Mouse (Mus musculus) neural tube, embryonic 11.5 days (tissue): ENCODE measurements around the gene Gm20431. TPM values are rescaled to one million over a fixed set of nuclear protein-coding genes. Genes with fewer than 3 reads are reported as not detected.

ENCODE experiments used
- ATAC-seq: fragments of 200-750 bp; cut with Nextera tagmentation; 2 replicates; pipeline ENCODE4 v1.8.0; 2017; ENCODE audit warnings: moderate number of reproducible peaks, mild to moderate bottlenecking, moderate TSS enrichment, moderate library complexity; ENCODE audit not compliant: insufficient read depth, low FRiP score, low TSS enrichment
- DNase-seq: peaks from one replicate; pipeline ENCODE4 v3.0.0-alpha.2; 2015; ENCODE audit warnings: low spot score
- H3K27ac ChIP-seq: fragments of 300-500 bp; sonication (generic); 2 replicates; pipeline ENCODE4 v1.5.1; 2014; ENCODE audit warnings: low read depth, mild to moderate bottlenecking, low read length
- H3K27me3 ChIP-seq: fragments of 300-500 bp; sonication (generic); 2 replicates; pipeline ENCODE4 v1.6.1; 2014; ENCODE audit warnings: mild to moderate bottlenecking, low read length, mixed read lengths; ENCODE audit not compliant: control insufficient read depth, insufficient read depth
- H3K36me3 ChIP-seq: fragments of 300-500 bp; sonication (generic); 2 replicates; pipeline ENCODE4 v1.6.1; 2014; ENCODE audit warnings: mild to moderate bottlenecking, low read length, moderate library complexity, mixed read lengths; ENCODE audit not compliant: control insufficient read depth, insufficient read depth
- H3K4me1 ChIP-seq: fragments of 300-500 bp; sonication (generic); 2 replicates; pipeline ENCODE4 v1.6.1; 2014; ENCODE audit warnings: low read length, mixed read lengths; ENCODE audit not compliant: control insufficient read depth, insufficient read depth
- H3K4me2 ChIP-seq: fragments of 300-500 bp; sonication (generic); 2 replicates; pipeline ENCODE4 v1.6.1; 2014; ENCODE audit warnings: low read depth, mild to moderate bottlenecking, moderate library complexity
- H3K4me3 ChIP-seq: fragments of 300-500 bp; sonication (generic); 2 replicates; pipeline ENCODE4 v1.5.1; 2014; ENCODE audit warnings: low read depth, low read length
- H3K9ac ChIP-seq: fragments of 300-500 bp; sonication (generic); 2 replicates; pipeline ENCODE4 v1.6.1; 2014; ENCODE audit warnings: mild to moderate bottlenecking, low read length
- H3K9me3 ChIP-seq: fragments of 300-500 bp; sonication (generic); 2 replicates; pipeline ENCODE4 v1.6.1; 2016; ENCODE audit warnings: low read length; ENCODE audit not compliant: control insufficient read depth
- WGBS: fragments of 180-500 bp; shearing (Covaris S2); extraction: QIAGEN DNeasy Blood & Tissue Kit; methylation state at CpG from one replicate; pipeline ENCODE4 v1.1.7; 2014; 5-methylcytosine and 5-hydroxymethylcytosine counted together
- polyA plus RNA-seq: library from polyadenylated mRNA; unstranded; fragments of >200 nt; fragmentation: Nextera tagmentation; extraction: Ambion mirVana; gene quantifications from 2 replicates; pipeline ENCODE4 v1.2.1, GENCODE M21; 2014

Gene Gm20431
- polyA plus RNA-seq, 1 experiment from 2014 or later, result not detected

DNA sequence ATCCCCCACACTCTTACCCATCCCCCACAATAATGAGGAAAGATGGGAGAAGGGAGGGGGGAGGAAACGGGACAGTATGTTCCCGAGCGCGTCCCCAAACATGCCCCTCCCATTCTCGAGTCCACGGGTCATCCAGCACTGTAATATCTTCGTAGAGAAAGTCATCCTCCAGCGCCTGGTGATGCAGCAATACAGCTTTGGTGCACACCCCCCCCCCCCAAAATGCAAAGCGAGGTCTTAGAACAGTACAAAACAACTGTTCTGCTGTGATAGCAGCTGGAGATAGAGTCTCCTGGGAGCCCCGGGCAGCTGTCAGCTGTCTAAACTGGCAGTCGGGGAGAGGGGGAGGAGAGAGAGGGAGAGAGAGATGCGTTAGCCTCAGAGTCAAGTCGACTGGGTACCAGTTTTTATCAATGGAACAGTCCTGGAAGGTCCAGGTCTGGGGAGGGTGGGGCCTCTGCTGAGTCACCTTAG lies 11.0 kb upstream of the Gm20431 start:
- H3K4me1 ChIP-seq, result no peaks in the 10 kb centered on the region
- no peak overlapping the region for H3K4me3 ChIP-seq
- H3K27ac ChIP-seq, result 0 out of 2 replicates have a peak overlapping the region, but pooled peaks have one; percentile 8
- H3K27me3 ChIP-seq, result no peaks in the 10 kb centered on the region
- no peaks in the 10 kb centered on the region for H3K36me3 ChIP-seq
- DNase-seq (peak; percentile 51), ATAC-seq (no peak; the same call in 1 of the 2 replicates)
- H3K9ac ChIP-seq, result no peak overlapping the region
- 27% methylated on average over 13 of the region's 13 CpGs for WGBS
- H3K4me2 ChIP-seq, result no peak overlapping the region
- no peaks in the 10 kb centered on the region for H3K9me3 ChIP-seq

DNA sequence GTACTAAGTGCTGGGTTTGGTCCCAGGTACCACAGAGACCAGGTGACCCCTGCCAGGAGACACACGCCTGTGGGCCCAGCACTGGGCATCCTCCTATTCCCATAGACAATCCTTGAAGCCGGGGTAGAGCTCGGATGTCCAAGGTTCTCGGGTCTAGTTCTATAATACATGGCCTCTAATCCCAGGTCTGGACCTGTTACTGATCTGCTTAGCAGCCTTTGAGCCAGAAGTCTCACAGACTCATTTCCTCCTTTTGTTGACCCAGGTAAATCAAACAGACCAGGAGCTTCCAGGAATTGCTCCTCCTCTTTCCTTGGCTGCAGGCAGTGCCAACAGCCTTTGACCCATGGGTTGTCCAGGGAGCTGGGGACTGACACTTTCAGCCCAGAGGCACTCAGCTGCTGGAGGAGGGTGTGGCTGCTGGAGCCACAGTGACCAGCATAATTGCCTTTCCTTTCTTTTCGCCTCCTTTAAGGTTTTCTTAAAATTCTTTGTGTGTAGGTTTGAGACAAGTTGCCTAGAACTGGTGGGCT lies 9.9 kb upstream of the Gm20431 start:
- H3K4me2 ChIP-seq, result no peak overlapping the region
- H3K4me3 ChIP-seq, result no peak overlapping the region
- WGBS, result 87% methylated on average over 5 of the region's 5 CpGs
- no peaks in the 10 kb centered on the region for H3K9me3 ChIP-seq
- no peak overlapping the region for H3K27ac ChIP-seq
- no peaks in the 10 kb centered on the region for H3K27me3 ChIP-seq
- H3K4me1 ChIP-seq, result no peaks in the 10 kb centered on the region
- DNase-seq (no peak), ATAC-seq (no peak)
- no peak overlapping the region for H3K9ac ChIP-seq
- H3K36me3 ChIP-seq, result no peaks in the 10 kb centered on the region

- Histone ChIP-seq H3K27ac (no peak overlapping the region), H3K4me2 (no peak overlapping the region), H3K27me3 (no peaks in the 10 kb centered on the region), H3K9me3 (no peaks in the 10 kb centered on the region), H3K4me3 (no peak overlapping the region), H3K9ac (no peak overlapping the region), H3K36me3 (no peaks in the 10 kb centered on the region), H3K4me1 (no peaks in the 10 kb centered on the region)
- no peak for DNase-seq
- WGBS, result 77% methylated on average over 4 of the region's 4 CpGs
- ATAC-seq, result no peak
Measured at GRCm38 (mm10) chr2:167669398-167669797, 8.1 kb upstream of the Gm20431 start.

DNA sequence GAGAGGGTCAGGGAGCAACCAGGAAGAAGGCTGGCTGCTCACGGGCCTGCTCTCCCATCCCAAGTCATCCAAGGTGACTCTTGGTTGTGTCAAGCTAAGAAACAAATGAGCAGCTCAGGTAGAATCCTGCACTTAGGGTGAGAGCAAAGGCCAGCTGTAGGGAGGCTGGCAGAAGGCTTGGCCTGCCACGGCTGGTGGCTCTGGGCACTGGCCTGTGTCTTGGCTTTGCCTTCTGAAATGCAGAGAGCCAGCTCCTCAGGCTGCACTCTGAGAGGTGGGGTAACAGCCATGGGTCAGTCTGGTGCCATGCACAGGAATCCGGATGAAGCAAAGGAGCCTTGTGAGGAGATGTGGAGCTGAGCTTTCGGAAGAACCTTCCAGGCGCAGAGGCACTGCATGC lies 7.1 kb upstream of the Gm20431 start:
- H3K27me3 ChIP-seq, result no peaks in the 10 kb centered on the region
- H3K4me1 ChIP-seq, result no peaks in the 10 kb centered on the region
- ATAC-seq (no peak), DNase-seq (no peak)
- WGBS, result 91% methylated on average over 5 of the region's 5 CpGs
- H3K9me3 ChIP-seq, result no peaks in the 10 kb centered on the region
- no peak overlapping the region for H3K9ac ChIP-seq
- H3K4me3 ChIP-seq, result no peak overlapping the region
- H3K36me3 ChIP-seq, result no peaks in the 10 kb centered on the region
- no peak overlapping the region for H3K27ac ChIP-seq
- H3K4me2 ChIP-seq, result no peak overlapping the region

- WGBS, result 78% methylated on average over 18 of the region's 18 CpGs
- no peak overlapping the region for H3K4me2 ChIP-seq
- no peak overlapping the region for H3K4me3 ChIP-seq
- no peaks in the 10 kb centered on the region for H3K9me3 ChIP-seq
- H3K36me3 ChIP-seq, result no peaks in the 10 kb centered on the region
- H3K27me3 ChIP-seq, result no peaks in the 10 kb centered on the region
- H3K27ac ChIP-seq, result no peak overlapping the region
- no peak for DNase-seq
- no peak overlapping the region for H3K9ac ChIP-seq
- H3K4me1 ChIP-seq, result no peaks in the 10 kb centered on the region
- ATAC-seq, result no peak
Measured at GRCm38 (mm10) chr2:167665972-167666713, 4.8 kb upstream of the Gm20431 start.

- Histone ChIP-seq H3K4me3 (no peak overlapping the region), H3K27ac (no peak overlapping the region), H3K9ac (no peak overlapping the region), H3K9me3 (no peaks in the 10 kb centered on the region), H3K36me3 (no peaks in the 10 kb centered on the region), H3K27me3 (no peaks in the 10 kb centered on the region), H3K4me2 (no peak overlapping the region), H3K4me1 (peaks cover 14% of the 10 kb centered on the region; the same call in 1 of the 2 replicates)
- no peak for DNase-seq
- 56% methylated on average over 6 of the region's 6 CpGs for WGBS
- ATAC-seq, result no peak
Measured at GRCm38 (mm10) chr2:167662713-167663112, 1.4 kb upstream of the Gm20431 start.

GRCm38 (mm10) chr2:167660611-167660971 lies 705 bp downstream of the Gm20431 start:
- peaks cover 14% of the 10 kb centered on the region; the same call in 1 of the 2 replicates for H3K4me1 ChIP-seq
- peak overlapping the region; percentile 95 for H3K4me2 ChIP-seq
- H3K9ac ChIP-seq, result peak overlapping the region; percentile 77
- no peaks in the 10 kb centered on the region for H3K27me3 ChIP-seq
- H3K9me3 ChIP-seq, result no peaks in the 10 kb centered on the region
- DNase-seq (peak; percentile 39), ATAC-seq (0 out of 2 replicates have a peak, but pooled peaks have one; percentile 14)
- no peak overlapping the region for H3K27ac ChIP-seq
- peak overlapping the region; percentile 81 for H3K4me3 ChIP-seq
- WGBS, result 2% methylated on average over 12 of the region's 12 CpGs
- no peaks in the 10 kb centered on the region for H3K36me3 ChIP-seq

GRCm38 (mm10) chr2:167659847-167660610 lies 1.3 kb downstream of the Gm20431 start:
- no peaks in the 10 kb centered on the region for H3K27me3 ChIP-seq
- H3K4me3 ChIP-seq, result peak overlapping the region; percentile 81
- WGBS, result 22% methylated on average over 13 of the region's 13 CpGs
- H3K27ac ChIP-seq, result no peak overlapping the region
- H3K36me3 ChIP-seq, result no peaks in the 10 kb centered on the region
- H3K4me1 ChIP-seq, result peaks cover 14% of the 10 kb centered on the region; the same call in 1 of the 2 replicates
- no peak for ATAC-seq
- no peaks in the 10 kb centered on the region for H3K9me3 ChIP-seq
- DNase-seq, result no peak
- H3K9ac ChIP-seq, result peak overlapping the region; percentile 77
- H3K4me2 ChIP-seq, result peak overlapping the region; percentile 95
